Mouse (Mus musculus) liver, embryonic 14 days (tissue): ENCODE measurements around the gene Trim34b. TPM values are rescaled to one million over a fixed set of nuclear protein-coding genes. Genes with fewer than 3 reads are reported as not detected.

Source experiments
- polyA plus RNA-seq: library from polyadenylated mRNA; depleted of rRNA; stranded (reverse); fragments of >200 nt; gene quantifications from 2 replicates; pipeline ENCODE4 v1.2.3, GENCODE M21; 2012; rRNA removed

The Trim34b gene
- 0.02 TPM in 1 of 2 replicates, not detected in the other for polyA plus RNA-seq

DNA sequence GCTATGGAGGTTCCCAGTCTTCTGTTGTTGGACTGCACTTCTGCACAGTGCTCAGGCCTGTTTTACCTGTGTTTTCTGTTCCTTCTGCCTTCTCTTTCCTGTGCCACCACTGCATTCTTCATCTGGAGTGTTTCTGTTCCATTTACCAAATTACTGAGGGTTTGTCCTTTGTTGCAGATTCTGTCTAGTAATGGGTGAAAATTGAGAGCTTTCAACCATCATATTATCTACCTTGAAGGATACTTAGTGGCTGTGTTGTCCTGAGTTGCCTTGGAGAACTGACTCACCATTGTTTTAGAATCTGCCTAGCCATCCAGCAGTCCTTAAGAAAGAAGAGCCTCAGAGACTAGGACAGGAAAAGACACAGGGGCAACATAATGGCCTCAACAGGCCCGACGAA is at the start of gene Trim34b:
TSS of gene Trim34b (plus strand) at position 301 of the 400 bp plus-strand sequence.

DNA sequence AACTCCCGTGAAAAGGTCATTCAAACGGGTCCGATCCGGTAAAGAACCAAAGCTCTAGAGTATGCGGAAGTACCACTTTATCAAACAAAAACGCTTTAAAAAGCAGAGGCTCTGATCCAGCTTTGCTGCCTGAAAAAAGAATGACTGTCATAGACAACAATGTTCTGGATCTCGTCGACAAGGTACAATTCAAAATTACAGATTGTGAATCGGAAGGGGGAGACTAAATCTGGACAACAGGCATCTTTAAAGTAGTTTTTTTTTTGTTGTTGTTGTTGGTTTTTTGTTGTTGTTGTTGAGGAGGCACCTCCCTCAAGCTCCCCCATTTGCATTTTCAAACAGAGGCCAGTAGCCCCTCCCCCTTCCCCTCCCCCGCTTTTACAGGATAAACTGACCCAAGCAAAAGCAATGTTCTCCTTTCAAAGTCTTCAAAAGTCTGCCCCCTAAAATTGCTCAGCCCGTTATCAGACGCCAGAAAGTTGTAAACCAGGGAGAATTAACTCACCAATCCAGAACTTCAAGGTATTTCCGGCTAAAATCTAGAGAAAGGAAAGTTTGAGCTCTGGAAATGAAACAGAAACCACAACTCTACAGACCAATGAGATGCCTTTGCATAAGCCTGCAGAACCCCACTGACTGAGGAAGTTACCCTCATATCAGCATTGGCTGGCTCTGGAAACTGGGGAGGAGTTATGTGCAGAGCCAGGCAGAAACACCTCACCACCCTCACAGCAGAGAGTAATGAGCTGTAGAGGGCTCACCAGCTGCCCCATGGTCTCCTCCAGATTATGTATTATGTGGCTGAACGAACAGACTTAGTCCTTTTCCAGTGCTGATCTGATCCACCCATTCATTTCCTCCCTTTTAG is 41.5 kb upstream of the Trim34b start, which contains the start of gene Trim5:
TSS of gene Trim5 (minus strand) at position 519 of the 868 bp plus-strand sequence.

DNA sequence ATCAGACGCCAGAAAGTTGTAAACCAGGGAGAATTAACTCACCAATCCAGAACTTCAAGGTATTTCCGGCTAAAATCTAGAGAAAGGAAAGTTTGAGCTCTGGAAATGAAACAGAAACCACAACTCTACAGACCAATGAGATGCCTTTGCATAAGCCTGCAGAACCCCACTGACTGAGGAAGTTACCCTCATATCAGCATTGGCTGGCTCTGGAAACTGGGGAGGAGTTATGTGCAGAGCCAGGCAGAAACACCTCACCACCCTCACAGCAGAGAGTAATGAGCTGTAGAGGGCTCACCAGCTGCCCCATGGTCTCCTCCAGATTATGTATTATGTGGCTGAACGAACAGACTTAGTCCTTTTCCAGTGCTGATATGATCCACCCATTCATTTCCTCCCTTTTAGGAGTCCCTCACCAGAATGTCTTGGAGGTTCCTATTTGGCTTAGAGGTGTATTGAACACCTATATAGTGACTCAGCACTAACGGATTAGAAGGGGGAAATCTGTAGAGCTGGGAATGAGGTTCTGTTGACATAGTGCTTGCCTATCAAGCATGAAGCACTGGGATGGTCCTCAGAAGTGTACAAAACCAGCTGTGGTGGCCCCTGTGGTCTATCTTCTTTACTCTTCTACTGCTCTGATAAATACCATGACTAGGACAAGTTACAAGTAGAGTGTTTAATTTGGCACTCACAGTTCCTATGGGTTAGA is 13.7 kb upstream of the Trim34b start, which contains the start of gene Trim12a:
TSS of gene Trim12a (minus strand) at position 98 of the 712 bp plus-strand sequence.

DNA sequence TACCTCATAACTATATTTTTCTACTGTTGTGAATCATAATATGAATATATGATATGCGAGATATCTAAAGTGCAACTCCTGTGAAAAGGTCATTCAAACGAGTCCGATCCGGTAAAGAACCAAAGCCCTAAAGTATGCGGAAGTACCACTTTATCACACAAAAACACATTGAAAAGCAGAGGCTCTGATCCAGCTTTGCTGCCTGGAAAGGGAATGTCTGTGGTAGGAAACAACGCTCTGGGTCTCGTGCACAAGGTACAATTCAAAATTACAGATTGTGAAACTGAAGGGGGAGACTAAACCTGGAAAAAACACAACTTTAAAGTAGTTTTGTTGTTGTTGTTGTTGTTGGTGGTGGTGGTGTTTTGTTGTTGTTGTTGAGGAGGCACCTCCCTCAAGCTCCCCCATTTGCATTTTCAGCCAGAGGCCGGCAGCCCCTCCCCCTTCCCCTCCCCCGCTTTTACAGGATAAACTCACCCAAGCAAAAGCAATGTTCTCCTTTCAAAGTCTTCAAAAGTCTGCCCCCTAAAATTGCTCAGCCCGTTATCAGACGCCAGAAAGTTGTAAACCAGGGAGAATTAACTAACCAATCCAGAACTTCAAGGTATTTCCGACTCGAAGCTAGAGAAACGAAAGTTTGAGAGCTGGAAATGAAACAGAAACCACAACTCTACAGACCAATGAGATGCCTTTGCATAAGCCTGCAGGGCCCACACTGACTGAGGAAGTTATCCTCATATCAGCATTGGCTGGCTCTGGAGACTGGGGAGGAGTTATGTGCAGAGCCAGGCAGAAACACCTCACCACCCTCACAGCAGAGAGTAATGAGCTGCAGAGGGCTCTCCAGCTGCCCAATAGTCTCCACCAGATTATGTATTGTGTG is 23.7 kb downstream of the Trim34b start, which contains the start of gene Trim12c:
TSS of gene Trim12c (minus strand) at position 646 of the 883 bp plus-strand sequence.

DNA sequence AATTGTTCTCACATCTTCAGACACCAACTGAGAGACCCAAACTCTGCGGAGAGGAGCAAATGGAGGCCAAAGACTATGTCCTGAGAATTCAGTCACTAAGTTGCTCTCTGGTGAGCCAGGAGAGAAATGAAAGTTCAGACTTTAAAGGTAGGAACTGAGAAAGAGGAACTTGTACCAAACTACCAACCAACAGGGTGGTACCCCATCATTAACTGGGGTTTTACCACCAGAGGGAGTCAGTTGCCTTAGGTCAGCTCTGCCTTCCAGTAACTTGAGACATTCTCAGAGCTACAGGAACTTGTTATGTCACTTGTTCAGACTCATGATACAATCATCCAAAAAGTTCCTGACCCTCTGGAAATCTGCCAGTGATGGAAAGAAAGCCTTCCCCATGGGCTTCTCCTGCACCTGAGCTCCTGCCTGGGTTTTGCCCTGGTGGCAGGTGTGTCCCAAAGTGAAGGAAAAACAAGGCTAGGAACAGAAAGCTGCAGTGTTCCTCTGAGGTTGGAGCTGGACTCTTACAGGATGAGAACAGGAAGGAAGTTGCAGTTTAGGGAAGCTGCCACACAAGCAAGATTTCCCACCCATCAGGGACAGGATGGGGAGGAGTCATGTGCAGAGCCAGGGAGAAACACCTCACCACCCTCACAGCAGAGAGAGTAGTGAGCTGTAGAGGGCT is 40.6 kb downstream of the Trim34b start, which contains the start of gene Trim30b:
TSS of gene Trim30b (minus strand) at position 149 of the 679 bp plus-strand sequence.

Other genes starting within 250 kb of the Trim34b start
- not detected in 2 replicates for gene Olfr645, start 244.0 kb upstream of the Trim34b start, polyA plus RNA-seq
- not detected in 2 replicates for gene Olfr646, start 224.6 kb upstream of the Trim34b start, polyA plus RNA-seq
- not detected in 2 replicates for gene Ubqln5, start 199.6 kb upstream of the Trim34b start, polyA plus RNA-seq
- not detected in 2 replicates for gene Olfr643, start 192.1 kb upstream of the Trim34b start, polyA plus RNA-seq
- gene Ubqln3, start 186.2 kb upstream of the Trim34b start, polyA plus RNA-seq, result not detected in 2 replicates
- not detected in 2 replicates for gene Ubqlnl, start 178.9 kb upstream of the Trim34b start, polyA plus RNA-seq
- 0.01 TPM in 1 of 2 replicates, not detected in the other for gene Olfm5, start 164.6 kb upstream of the Trim34b start, polyA plus RNA-seq
- 0.03 and 0.06 TPM in 2 replicates for gene Olfr648, start 146.1 kb upstream of the Trim34b start, polyA plus RNA-seq
- not detected in 2 replicates for gene Olfr649, start 133.5 kb upstream of the Trim34b start, polyA plus RNA-seq
- gene Trim6, start 110.7 kb upstream of the Trim34b start, polyA plus RNA-seq, result 0.59 and 0.62 TPM in 2 replicates
- gene Trim34a, start 85.0 kb upstream of the Trim34b start, polyA plus RNA-seq, result 1.8 and 2.3 TPM in 2 replicates
- 0.26 and 0.39 TPM in 2 replicates for gene Trim5, start 41.4 kb upstream of the Trim34b start, polyA plus RNA-seq
- 3.5 and 3.7 TPM in 2 replicates for gene Trim12a, start 14.0 kb upstream of the Trim34b start, polyA plus RNA-seq
- 2.0 and 2.9 TPM in 2 replicates for gene Trim12c, start 23.9 kb downstream of the Trim34b start, polyA plus RNA-seq
- 0.15 and 0.23 TPM in 2 replicates for gene Trim30b, start 40.4 kb downstream of the Trim34b start, polyA plus RNA-seq
- 0.21 and 0.23 TPM in 2 replicates for gene Trim30c, start 71.4 kb downstream of the Trim34b start, polyA plus RNA-seq
- gene Trim30a, start 135.7 kb downstream of the Trim34b start, polyA plus RNA-seq, result 1.8 and 2.6 TPM in 2 replicates
- gene Trim30d, start 178.4 kb downstream of the Trim34b start, polyA plus RNA-seq, result 0.63 and 0.83 TPM in 2 replicates
- gene Olfr651, start 220.7 kb downstream of the Trim34b start, polyA plus RNA-seq, result not detected in 2 replicates
- not detected in 2 replicates for gene Olfr652, start 231.4 kb downstream of the Trim34b start, polyA plus RNA-seq
- gene Olfr653, start 247.8 kb downstream of the Trim34b start, polyA plus RNA-seq, result not detected in 2 replicates